Mouse (Mus musculus) limb, embryonic 12.5 days (tissue): ENCODE data around the gene Ppp1r16b. TPM values are rescaled to one million over a fixed set of nuclear protein-coding genes. Genes with fewer than 3 reads are reported as not detected.

Source experiments
- ATAC-seq: fragments of 200-750 bp; cut with Nextera tagmentation; 2 replicates; pipeline ENCODE4 v1.8.0; 2017; ENCODE audit warnings: low read depth, moderate TSS enrichment; ENCODE audit not compliant: insufficient number of reproducible peaks, insufficient read depth, low FRiP score, low TSS enrichment
- H3K27ac ChIP-seq: fragments of 300-500 bp; sonication (generic); 2 replicates; pipeline ENCODE4 v1.5.1; 2016; ENCODE audit warnings: mild to moderate bottlenecking, moderate library complexity
- H3K27me3 ChIP-seq: fragments of 300-500 bp; sonication (generic); 2 replicates; pipeline ENCODE4 v1.6.1; 2016; ENCODE audit warnings: mild to moderate bottlenecking, moderate library complexity
- H3K36me3 ChIP-seq: fragments of 300-500 bp; sonication (generic); 2 replicates; pipeline ENCODE4 v1.6.1; 2016; ENCODE audit warnings: mild to moderate bottlenecking, moderate library complexity
- H3K4me1 ChIP-seq: fragments of 300-500 bp; sonication (generic); replicated peaks from 2 replicates; pipeline ENCODE4 v1.6.1; 2016
- H3K4me2 ChIP-seq: fragments of 300-500 bp; sonication (generic); 2 replicates; pipeline ENCODE4 v1.6.1; 2016; ENCODE audit warnings: mild to moderate bottlenecking, moderate library complexity
- H3K4me3 ChIP-seq: fragments of 300-500 bp; sonication (generic); replicated peaks from 2 replicates; pipeline ENCODE4 v1.5.1; 2016; ENCODE audit warnings: mild to moderate bottlenecking
- H3K9ac ChIP-seq: fragments of 300-500 bp; sonication (generic); replicated peaks from 2 replicates; pipeline ENCODE4 v1.6.1; 2016; ENCODE audit warnings: mild to moderate bottlenecking, moderate library complexity
- H3K9me3 ChIP-seq: fragments of 300-500 bp; sonication (generic); 2 replicates; pipeline ENCODE4 v1.6.1; 2016; ENCODE audit warnings: mild to moderate bottlenecking, moderate library complexity
- WGBS: fragments of 180-500 bp; shearing (Covaris S2); methylation state at CpG from one replicate; pipeline ENCODE4 v1.1.7; 2016; 5-methylcytosine and 5-hydroxymethylcytosine counted together
- polyA plus RNA-seq: library from polyadenylated mRNA; unstranded; fragments of >200 nt; fragmentation: Nextera tagmentation; extraction: Ambion mirVana; gene quantifications from 2 replicates; pipeline ENCODE4 v1.2.1, GENCODE M21; 2016

The Ppp1r16b gene
- polyA plus RNA-seq, 1 experiment from 2014 or later: 3.3 TPM

DNA sequence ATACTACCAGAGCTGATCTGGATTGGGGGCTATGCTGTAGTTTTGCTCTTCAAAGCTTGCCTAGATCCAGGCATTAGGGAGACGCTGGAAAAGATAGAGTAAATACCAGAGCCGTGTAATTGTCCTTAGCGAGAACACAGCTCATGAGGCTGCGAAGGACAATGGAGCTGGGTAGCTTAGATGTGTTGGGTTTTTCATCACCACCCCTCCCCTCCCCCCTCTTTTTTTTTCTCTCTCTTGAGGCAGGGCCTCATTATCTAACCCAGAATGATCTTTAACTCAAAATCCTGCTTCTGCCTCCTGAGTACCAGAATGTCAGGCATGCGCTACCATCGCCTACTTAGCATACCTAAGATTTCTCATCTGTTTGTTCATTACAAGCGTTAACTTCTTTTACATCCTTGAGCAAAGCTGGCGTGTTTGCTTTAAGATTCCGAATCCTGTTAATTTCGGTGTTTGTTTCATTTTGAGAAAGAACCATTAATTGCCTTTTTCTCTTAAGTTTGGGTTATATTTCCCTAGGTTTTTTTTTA, 15.2 kb downstream of the Ppp1r16b start:
- Histone ChIP-seq H3K4me2 (no peak overlapping the region), H3K36me3 (no peaks in the 10 kb centered on the region), H3K9me3 (no peaks in the 10 kb centered on the region), H3K27ac (no peak overlapping the region), H3K4me3 (no peak overlapping the region), H3K4me1 (peaks cover 15% of the 10 kb centered on the region; the same call in 1 of the 2 replicates), H3K9ac (no peak overlapping the region), H3K27me3 (no peaks in the 10 kb centered on the region)
- 75% methylated on average over 10 of the region's 10 CpGs for WGBS
- no peak for ATAC-seq

GRCm38 (mm10) chr2:158681714-158682113, 16.5 kb downstream of the Ppp1r16b start:
- no peaks in the 10 kb centered on the region for H3K9me3 ChIP-seq

DNA sequence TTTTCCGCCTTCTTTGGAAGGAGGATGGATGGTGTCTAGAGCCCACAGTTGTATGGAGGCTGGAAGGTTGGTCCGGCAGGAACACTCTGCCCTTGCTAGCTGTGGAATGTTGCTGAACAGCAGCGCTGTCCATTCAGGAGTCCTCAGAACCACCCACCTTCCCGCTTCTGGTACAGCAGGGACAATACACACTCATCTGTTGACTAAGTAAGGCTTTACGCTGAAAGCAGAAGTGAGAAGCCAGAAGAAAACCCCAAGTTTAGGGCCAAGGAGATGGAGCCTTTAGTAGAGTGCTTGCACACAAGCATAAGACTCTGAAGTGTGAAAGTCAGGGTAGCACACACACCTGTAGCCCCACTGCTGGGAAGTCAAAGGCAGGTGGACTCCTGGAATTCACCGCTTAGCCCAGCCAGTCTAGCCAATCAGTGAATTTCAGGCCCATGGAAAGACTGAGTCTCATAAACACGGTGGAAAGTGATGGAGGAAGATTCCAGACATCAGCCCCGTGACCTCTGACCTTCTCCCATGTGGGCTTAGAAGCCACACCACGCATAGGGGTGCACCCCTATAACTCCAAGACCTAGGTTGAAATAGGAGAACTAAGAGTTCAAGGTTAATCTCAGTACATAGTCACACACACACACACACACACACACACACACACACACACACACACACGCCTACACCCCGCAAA, 17.3 kb downstream of the Ppp1r16b start:
- no peak overlapping the region for H3K27ac ChIP-seq
- H3K4me1 ChIP-seq: peaks cover 20% of the 10 kb centered on the region; the same call in 1 of the 2 replicates
- no peak overlapping the region for H3K9ac ChIP-seq
- H3K36me3 ChIP-seq: no peaks in the 10 kb centered on the region
- no peaks in the 10 kb centered on the region for H3K27me3 ChIP-seq
- no peak overlapping the region for H3K4me2 ChIP-seq
- no peaks in the 10 kb centered on the region for H3K9me3 ChIP-seq
- H3K4me3 ChIP-seq: no peak overlapping the region
- WGBS: 49% methylated on average over 11 of the region's 11 CpGs
- no peak for ATAC-seq

More at GRCm38 (mm10) chr2:158681714-158682113, 16.5 kb downstream of the Ppp1r16b start:
- no peak for ATAC-seq
- no peak overlapping the region for H3K27ac ChIP-seq
- H3K9ac ChIP-seq: no peak overlapping the region
- H3K4me3 ChIP-seq: no peak overlapping the region
- no peak overlapping the region for H3K4me2 ChIP-seq
- peaks cover 17% of the 10 kb centered on the region; the same call in 1 of the 2 replicates for H3K4me1 ChIP-seq
- no peaks in the 10 kb centered on the region for H3K36me3 ChIP-seq
- 89% methylated on average over 6 of the region's 6 CpGs for WGBS
- H3K27me3 ChIP-seq: no peaks in the 10 kb centered on the region

DNA sequence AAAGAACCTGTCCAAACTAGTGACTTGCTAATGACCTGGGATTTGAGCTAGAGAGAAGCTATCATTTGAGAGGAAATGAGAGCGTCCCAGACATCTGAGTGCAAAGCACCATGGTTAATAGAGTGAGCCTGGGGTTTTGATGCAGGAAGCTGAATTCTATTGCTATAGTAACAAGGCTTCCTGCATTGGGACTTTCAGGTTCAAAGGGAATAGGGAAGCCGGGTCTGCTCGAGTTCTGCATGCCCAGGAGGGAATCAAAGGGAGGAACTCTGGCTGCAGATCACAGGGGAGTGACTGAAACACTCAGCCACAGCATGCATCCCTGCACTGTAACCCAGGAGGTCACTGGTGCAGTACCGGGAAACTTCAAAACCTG, 17.8 kb downstream of the Ppp1r16b start:
- H3K27ac ChIP-seq: no peak overlapping the region
- WGBS: 7% methylated on average over 4 of the region's 4 CpGs

GRCm38 (mm10) chr2:158684247-158684843, 19.1 kb downstream of the Ppp1r16b start:
- WGBS: 60% methylated on average over 9 of the region's 9 CpGs
- H3K9ac ChIP-seq: no peak overlapping the region
- peaks cover 28% of the 10 kb centered on the region for H3K4me1 ChIP-seq
- no peak overlapping the region for H3K4me2 ChIP-seq
- no peak overlapping the region for H3K4me3 ChIP-seq
- H3K27ac ChIP-seq: no peak overlapping the region
- no peaks in the 10 kb centered on the region for H3K9me3 ChIP-seq
- no peaks in the 10 kb centered on the region for H3K36me3 ChIP-seq
- H3K27me3 ChIP-seq: no peaks in the 10 kb centered on the region
- no peak for ATAC-seq

More for the DNA sequence above, 17.8 kb downstream of the Ppp1r16b start:
- H3K36me3 ChIP-seq: no peaks in the 10 kb centered on the region
- H3K4me2 ChIP-seq: no peak overlapping the region
- H3K4me3 ChIP-seq: no peak overlapping the region
- ATAC-seq: no peak
- no peaks in the 10 kb centered on the region for H3K9me3 ChIP-seq
- H3K27me3 ChIP-seq: no peaks in the 10 kb centered on the region
- no peak overlapping the region for H3K9ac ChIP-seq
- H3K4me1 ChIP-seq: peaks cover 20% of the 10 kb centered on the region; the same call in 1 of the 2 replicates

DNA sequence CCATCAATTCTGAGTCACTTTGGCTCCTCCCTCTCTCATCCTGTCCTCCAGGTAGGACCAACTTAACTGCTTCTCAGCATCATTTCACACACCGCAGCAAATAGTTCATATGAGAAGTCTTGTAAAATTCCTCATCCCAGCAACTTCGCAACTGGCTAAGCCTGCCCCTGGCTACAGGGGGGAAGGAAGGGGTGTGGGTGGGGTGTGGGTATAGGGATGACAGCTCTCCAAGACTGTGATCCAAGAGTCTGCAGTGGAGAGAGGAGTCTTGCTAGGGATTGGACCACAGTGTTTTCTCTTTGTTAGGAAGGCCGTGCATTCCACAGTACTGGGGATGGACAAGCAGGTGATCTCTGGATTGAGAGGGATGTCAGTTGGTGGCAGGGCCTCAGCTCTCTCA, 19.7 kb downstream of the Ppp1r16b start:
- Histone ChIP-seq H3K9me3 (no peaks in the 10 kb centered on the region), H3K4me2 (no peak overlapping the region), H3K27me3 (no peaks in the 10 kb centered on the region), H3K4me1 (peaks cover 34% of the 10 kb centered on the region), H3K27ac (no peak overlapping the region), H3K36me3 (no peaks in the 10 kb centered on the region), H3K4me3 (no peak overlapping the region), H3K9ac (no peak overlapping the region)
- WGBS: 69% methylated on average over 3 of the region's 3 CpGs
- no peak for ATAC-seq

DNA sequence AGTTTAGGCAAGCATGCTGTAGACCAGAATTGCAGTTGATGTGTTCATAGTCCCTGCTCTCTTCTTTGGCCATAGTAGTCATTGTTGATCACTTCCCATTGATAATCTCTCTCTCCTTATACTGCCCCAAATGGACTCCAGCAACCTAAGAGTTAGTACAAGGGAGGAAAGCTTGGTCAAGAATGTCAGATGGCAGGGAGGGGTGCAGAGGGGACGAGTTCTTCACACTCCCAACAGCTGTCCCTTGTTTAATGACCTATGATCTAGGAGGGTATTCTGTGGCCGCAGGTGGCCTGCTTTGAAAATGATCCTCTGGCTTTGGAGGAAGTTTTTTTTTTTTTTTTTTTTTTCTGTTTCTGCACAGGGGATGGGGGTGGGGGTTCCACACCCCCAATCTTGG, 21.2 kb downstream of the Ppp1r16b start:
- Histone ChIP-seq H3K4me1 (peaks cover 36% of the 10 kb centered on the region), H3K9me3 (no peaks in the 10 kb centered on the region), H3K27me3 (no peaks in the 10 kb centered on the region), H3K4me2 (no peak overlapping the region), H3K9ac (no peak overlapping the region), H3K27ac (no peak overlapping the region), H3K4me3 (no peak overlapping the region), H3K36me3 (no peaks in the 10 kb centered on the region)
- no peak for ATAC-seq
- 29% methylated on average over 2 of the region's 2 CpGs for WGBS

- WGBS: 69% methylated on average over 25 of the region's 25 CpGs
- no peak overlapping the region for H3K9ac ChIP-seq
- H3K4me1 ChIP-seq: peaks cover 28% of the 10 kb centered on the region
- H3K9me3 ChIP-seq: no peaks in the 10 kb centered on the region
- H3K36me3 ChIP-seq: no peaks in the 10 kb centered on the region
- H3K27ac ChIP-seq: 0 out of 2 replicates have a peak overlapping the region, but pooled peaks have one; percentile 17
- H3K4me2 ChIP-seq: no peak overlapping the region
- no peaks in the 10 kb centered on the region for H3K27me3 ChIP-seq
- ATAC-seq: no peak
- H3K4me3 ChIP-seq: no peak overlapping the region
Measured at GRCm38 (mm10) chr2:158687804-158688241, 22.6 kb downstream of the Ppp1r16b start.

DNA sequence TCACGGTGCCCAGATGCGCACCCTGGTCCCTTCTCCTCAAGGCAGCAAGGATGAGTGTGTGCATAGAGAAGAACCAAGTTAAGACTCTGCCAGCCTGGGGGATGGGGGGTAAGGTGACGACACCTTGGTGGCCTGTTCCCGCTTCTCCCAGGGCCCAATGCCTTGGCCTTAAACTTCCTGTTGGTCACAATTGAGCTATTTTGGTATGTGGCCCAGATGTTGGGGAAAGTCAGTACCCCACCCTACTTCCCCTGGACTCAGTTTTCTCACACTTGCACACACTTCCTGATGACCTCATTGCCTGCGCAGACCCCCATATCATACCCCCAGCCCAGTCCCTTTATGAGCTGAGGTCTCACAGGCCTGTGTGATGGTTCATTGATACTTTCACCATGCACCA, 23.9 kb downstream of the Ppp1r16b start:
- no peak overlapping the region for H3K4me2 ChIP-seq
- 87% methylated on average over 5 of the region's 5 CpGs for WGBS
- no peak overlapping the region for H3K27ac ChIP-seq
- H3K9me3 ChIP-seq: no peaks in the 10 kb centered on the region
- no peaks in the 10 kb centered on the region for H3K36me3 ChIP-seq
- ATAC-seq: 0 out of 2 replicates have a peak, but pooled peaks have one; percentile 46
- H3K4me1 ChIP-seq: peaks cover 21% of the 10 kb centered on the region
- H3K4me3 ChIP-seq: no peak overlapping the region
- H3K9ac ChIP-seq: 0 out of 2 replicates have a peak overlapping the region, but pooled peaks have one; percentile 1
- H3K27me3 ChIP-seq: no peaks in the 10 kb centered on the region

GRCm38 (mm10) chr2:158689640-158690039, 24.4 kb downstream of the Ppp1r16b start:
- no peaks in the 10 kb centered on the region for H3K9me3 ChIP-seq
- no peak overlapping the region for H3K4me2 ChIP-seq
- no peak overlapping the region for H3K4me3 ChIP-seq
- 0 out of 2 replicates have a peak overlapping the region, but pooled peaks have one; percentile 35 for H3K27ac ChIP-seq
- peaks cover 21% of the 10 kb centered on the region for H3K4me1 ChIP-seq
- no peak; the same call in 1 of the 2 replicates for ATAC-seq
- H3K36me3 ChIP-seq: no peaks in the 10 kb centered on the region
- WGBS: 28% methylated on average over 7 of the region's 7 CpGs
- no peaks in the 10 kb centered on the region for H3K27me3 ChIP-seq
- H3K9ac ChIP-seq: 0 out of 2 replicates have a peak overlapping the region, but pooled peaks have one; percentile 1

DNA sequence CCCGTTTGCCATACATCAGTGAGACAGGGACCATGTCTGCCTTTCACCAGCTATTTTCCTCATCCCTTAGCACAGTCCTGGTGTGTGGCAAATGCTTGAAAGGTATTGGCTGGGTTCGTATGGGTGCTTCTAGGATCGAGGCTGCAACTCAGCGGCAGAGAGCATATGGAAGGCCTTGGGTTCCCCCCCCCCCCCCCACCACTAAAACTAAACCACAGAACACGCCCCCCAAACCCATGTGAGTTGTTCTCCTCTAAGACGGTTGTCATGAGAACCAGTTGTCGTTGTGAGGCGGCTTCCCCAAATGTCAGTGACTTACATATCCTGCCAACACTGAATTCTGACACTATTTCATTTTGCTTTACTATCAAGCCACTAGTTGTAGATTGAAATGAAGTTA, 24.9 kb downstream of the Ppp1r16b start:
- Histone ChIP-seq H3K9me3 (no peaks in the 10 kb centered on the region), H3K4me1 (peaks cover 21% of the 10 kb centered on the region), H3K9ac (no peak overlapping the region), H3K4me2 (no peak overlapping the region), H3K27ac (no peak overlapping the region), H3K36me3 (no peaks in the 10 kb centered on the region), H3K27me3 (no peaks in the 10 kb centered on the region), H3K4me3 (no peak overlapping the region)
- no peak for ATAC-seq
- WGBS: 63% methylated on average over 8 of the region's 8 CpGs
